Mouse (Mus musculus): ENCODE measurements around the gene Ccr7. TPM values are rescaled to one million over a fixed set of nuclear protein-coding genes. Genes with fewer than 3 reads are reported as not detected.

Gene Ccr7
- polyA plus RNA-seq, 1 experiment from 2014 or later, result not detected

- 70% methylated on average over 7 of the region's 7 CpGs for whole genome bisulfite sequencing
These were observed 37.0 kb downstream of the Ccr7 start for GRCm38 (mm10) chr11:99117907-99118306.

GRCm38 (mm10) chr11:99115940-99116339 is 38.9 kb downstream of the Ccr7 start:
- 77% methylated on average over 6 of the region's 6 CpGs for WGBS

More at GRCm38 (mm10) chr11:99117907-99118306, 37.0 kb downstream of the Ccr7 start:
- no peak overlapping the region for H3K4me2 ChIP-seq (ENCODE audit: low read length)
- no peak overlapping the region for H3K4me3 ChIP-seq (ENCODE audit: low read depth, low read length)
- H3K9me3 ChIP-seq (replicated peaks; ENCODE audit: control insufficient read depth, low read length), result no peaks in the 10 kb centered on the region
- no peak for ATAC-seq
- peaks cover 3% of the 10 kb centered on the region; the same call in 1 of the 2 replicates for H3K4me1 ChIP-seq (ENCODE audit: control insufficient read depth, insufficient read depth, low read length)
- H3K36me3 ChIP-seq (ENCODE audit: control insufficient read depth, insufficient read depth, low read length), result no peaks in the 10 kb centered on the region
- no peak overlapping the region for H3K9ac ChIP-seq (ENCODE audit: low read length)
- no peak for DNase-seq (ENCODE audit: low spot score)
- no peaks in the 10 kb centered on the region for H3K27me3 ChIP-seq (replicated peaks; ENCODE audit: control insufficient read depth, insufficient read depth, low read length)
- no peak overlapping the region for H3K27ac ChIP-seq (ENCODE audit: low read depth, low read length)

GRCm38 (mm10) chr11:99113111-99113510 is 41.8 kb downstream of the Ccr7 start:
- DNase-seq (ENCODE audit: low spot score) (no peak), ATAC-seq (no peak)
- Histone ChIP-seq H3K27me3 (replicated peaks; ENCODE audit: control insufficient read depth, insufficient read depth, low read length) (no peaks in the 10 kb centered on the region), H3K4me2 (ENCODE audit: low read length) (no peak overlapping the region), H3K4me1 (ENCODE audit: control insufficient read depth, insufficient read depth, low read length) (no peaks in the 10 kb centered on the region), H3K9ac (ENCODE audit: low read length) (no peak overlapping the region), H3K9me3 (replicated peaks; ENCODE audit: control insufficient read depth, low read length) (no peaks in the 10 kb centered on the region), H3K27ac (ENCODE audit: low read depth, low read length) (no peak overlapping the region), H3K36me3 (ENCODE audit: control insufficient read depth, insufficient read depth, low read length) (no peaks in the 10 kb centered on the region), H3K4me3 (ENCODE audit: low read depth, low read length) (no peak overlapping the region)
- WGBS, result 2% methylated on average over 3 of the region's 3 CpGs

More at GRCm38 (mm10) chr11:99115940-99116339, 38.9 kb downstream of the Ccr7 start:
- ATAC-seq (no peak), DNase-seq (ENCODE audit: low spot score) (no peak)
- Histone ChIP-seq H3K9me3 (replicated peaks; ENCODE audit: control insufficient read depth, low read length) (no peaks in the 10 kb centered on the region), H3K4me2 (ENCODE audit: low read length) (no peak overlapping the region), H3K4me3 (ENCODE audit: low read depth, low read length) (no peak overlapping the region), H3K27ac (ENCODE audit: low read depth, low read length) (no peak overlapping the region), H3K36me3 (ENCODE audit: control insufficient read depth, insufficient read depth, low read length) (no peaks in the 10 kb centered on the region), H3K27me3 (replicated peaks; ENCODE audit: control insufficient read depth, insufficient read depth, low read length) (no peaks in the 10 kb centered on the region), H3K9ac (ENCODE audit: low read length) (no peak overlapping the region), H3K4me1 (ENCODE audit: control insufficient read depth, insufficient read depth, low read length) (peaks cover 2% of the 10 kb centered on the region; the same call in 1 of the 2 replicates)

- no peaks in the 10 kb centered on the region for H3K36me3 ChIP-seq (ENCODE audit: control insufficient read depth, insufficient read depth, low read length)
- H3K27ac ChIP-seq (ENCODE audit: low read depth, low read length), result no peak overlapping the region
- H3K9me3 ChIP-seq (replicated peaks; ENCODE audit: control insufficient read depth, low read length), result no peaks in the 10 kb centered on the region
- no peaks in the 10 kb centered on the region for H3K27me3 ChIP-seq (replicated peaks; ENCODE audit: control insufficient read depth, insufficient read depth, low read length)
- WGBS, result 12% methylated on average over 5 of the region's 5 CpGs
- DNase-seq (ENCODE audit: low spot score) (no peak), ATAC-seq (no peak)
- H3K4me2 ChIP-seq (ENCODE audit: low read length), result no peak overlapping the region
- no peak overlapping the region for H3K4me3 ChIP-seq (ENCODE audit: low read depth, low read length)
- no peaks in the 10 kb centered on the region for H3K4me1 ChIP-seq (ENCODE audit: control insufficient read depth, insufficient read depth, low read length)
- no peak overlapping the region for H3K9ac ChIP-seq (ENCODE audit: low read length)
These were observed 42.2 kb downstream of the Ccr7 start for GRCm38 (mm10) chr11:99112700-99113099.

GRCm38 (mm10) chr11:99111631-99112030 is 43.2 kb downstream of the Ccr7 start:
- H3K27ac ChIP-seq (ENCODE audit: low read depth, low read length), result no peak overlapping the region
- H3K4me3 ChIP-seq (ENCODE audit: low read depth, low read length), result no peak overlapping the region
- no peaks in the 10 kb centered on the region for H3K27me3 ChIP-seq (replicated peaks; ENCODE audit: control insufficient read depth, insufficient read depth, low read length)
- H3K9me3 ChIP-seq (replicated peaks; ENCODE audit: control insufficient read depth, low read length), result no peaks in the 10 kb centered on the region
- no peaks in the 10 kb centered on the region for H3K36me3 ChIP-seq (ENCODE audit: control insufficient read depth, insufficient read depth, low read length)
- H3K4me1 ChIP-seq (ENCODE audit: control insufficient read depth, insufficient read depth, low read length), result no peaks in the 10 kb centered on the region
- no peak for DNase-seq (ENCODE audit: low spot score)
- no peak overlapping the region for H3K9ac ChIP-seq (ENCODE audit: low read length)
- no peak overlapping the region for H3K4me2 ChIP-seq (ENCODE audit: low read length)
- WGBS, result 95% methylated on average over 7 of the region's 7 CpGs
- no peak for ATAC-seq

- peak; percentile 39 for DNase-seq (ENCODE audit: low spot score)
- H3K4me2 ChIP-seq (ENCODE audit: low read length), result no peak overlapping the region
- no peaks in the 10 kb centered on the region for H3K4me1 ChIP-seq (ENCODE audit: control insufficient read depth, insufficient read depth, low read length)
These were observed 43.7 kb downstream of the Ccr7 start for GRCm38 (mm10) chr11:99111155-99111554.

GRCm38 (mm10) chr11:99110370-99111110 is 44.3 kb downstream of the Ccr7 start:
- Histone ChIP-seq H3K9me3 (replicated peaks; ENCODE audit: control insufficient read depth, low read length) (no peaks in the 10 kb centered on the region), H3K36me3 (ENCODE audit: control insufficient read depth, insufficient read depth, low read length) (no peaks in the 10 kb centered on the region), H3K27ac (ENCODE audit: low read depth, low read length) (no peak overlapping the region), H3K4me1 (ENCODE audit: control insufficient read depth, insufficient read depth, low read length) (no peaks in the 10 kb centered on the region), H3K4me3 (ENCODE audit: low read depth, low read length) (no peak overlapping the region), H3K4me2 (ENCODE audit: low read length) (no peak overlapping the region), H3K9ac (ENCODE audit: low read length) (no peak overlapping the region), H3K27me3 (replicated peaks; ENCODE audit: control insufficient read depth, insufficient read depth, low read length) (no peaks in the 10 kb centered on the region)
- ATAC-seq (no peak), DNase-seq (ENCODE audit: low spot score) (no peak)
- 88% methylated on average over 15 of the region's 15 CpGs for WGBS

More at GRCm38 (mm10) chr11:99111155-99111554, 43.7 kb downstream of the Ccr7 start:
- H3K27ac ChIP-seq (ENCODE audit: low read depth, low read length), result no peak overlapping the region
- no peak overlapping the region for H3K9ac ChIP-seq (ENCODE audit: low read length)
- no peaks in the 10 kb centered on the region for H3K9me3 ChIP-seq (replicated peaks; ENCODE audit: control insufficient read depth, low read length)
- H3K36me3 ChIP-seq (ENCODE audit: control insufficient read depth, insufficient read depth, low read length), result no peaks in the 10 kb centered on the region
- 72% methylated on average over 11 of the region's 11 CpGs for WGBS
- ATAC-seq, result 0 out of 2 replicates have a peak, but pooled peaks have one; percentile 32
- H3K27me3 ChIP-seq (replicated peaks; ENCODE audit: control insufficient read depth, insufficient read depth, low read length), result no peaks in the 10 kb centered on the region
- H3K4me3 ChIP-seq (ENCODE audit: low read depth, low read length), result no peak overlapping the region

GRCm38 (mm10) chr11:99108296-99108695 is 46.6 kb downstream of the Ccr7 start:
- Histone ChIP-seq H3K27ac (ENCODE audit: low read depth, low read length) (no peak overlapping the region), H3K27me3 (replicated peaks; ENCODE audit: control insufficient read depth, insufficient read depth, low read length) (no peaks in the 10 kb centered on the region), H3K9me3 (replicated peaks; ENCODE audit: control insufficient read depth, low read length) (no peaks in the 10 kb centered on the region), H3K4me1 (ENCODE audit: control insufficient read depth, insufficient read depth, low read length) (no peaks in the 10 kb centered on the region), H3K4me2 (ENCODE audit: low read length) (no peak overlapping the region), H3K4me3 (ENCODE audit: low read depth, low read length) (no peak overlapping the region), H3K9ac (ENCODE audit: low read length) (no peak overlapping the region), H3K36me3 (ENCODE audit: control insufficient read depth, insufficient read depth, low read length) (no peaks in the 10 kb centered on the region)
- WGBS, result 69% methylated on average over 3 of the region's 3 CpGs
- no peak for DNase-seq (ENCODE audit: low spot score)
- no peak for ATAC-seq

GRCm38 (mm10) chr11:99105981-99106726 is 48.7 kb downstream of the Ccr7 start:
- H3K4me1 ChIP-seq (ENCODE audit: control insufficient read depth, insufficient read depth, low read length), result no peaks in the 10 kb centered on the region
- DNase-seq (ENCODE audit: low spot score) (no peak), ATAC-seq (no peak)
- H3K27me3 ChIP-seq (replicated peaks; ENCODE audit: control insufficient read depth, insufficient read depth, low read length), result no peaks in the 10 kb centered on the region
- H3K36me3 ChIP-seq (ENCODE audit: control insufficient read depth, insufficient read depth, low read length), result no peaks in the 10 kb centered on the region
- no peak overlapping the region for H3K27ac ChIP-seq (ENCODE audit: low read depth, low read length)
- 77% methylated on average over 12 of the region's 12 CpGs for WGBS
- no peak overlapping the region for H3K4me2 ChIP-seq (ENCODE audit: low read length)
- H3K4me3 ChIP-seq (ENCODE audit: low read depth, low read length), result no peak overlapping the region
- no peak overlapping the region for H3K9ac ChIP-seq (ENCODE audit: low read length)
- no peaks in the 10 kb centered on the region for H3K9me3 ChIP-seq (replicated peaks; ENCODE audit: control insufficient read depth, low read length)

Measured in forebrain, embryonic 14.5 days (tissue).